Mouse (Mus musculus): ENCODE data around the gene Galnt7.

The Galnt7 gene

DNA sequence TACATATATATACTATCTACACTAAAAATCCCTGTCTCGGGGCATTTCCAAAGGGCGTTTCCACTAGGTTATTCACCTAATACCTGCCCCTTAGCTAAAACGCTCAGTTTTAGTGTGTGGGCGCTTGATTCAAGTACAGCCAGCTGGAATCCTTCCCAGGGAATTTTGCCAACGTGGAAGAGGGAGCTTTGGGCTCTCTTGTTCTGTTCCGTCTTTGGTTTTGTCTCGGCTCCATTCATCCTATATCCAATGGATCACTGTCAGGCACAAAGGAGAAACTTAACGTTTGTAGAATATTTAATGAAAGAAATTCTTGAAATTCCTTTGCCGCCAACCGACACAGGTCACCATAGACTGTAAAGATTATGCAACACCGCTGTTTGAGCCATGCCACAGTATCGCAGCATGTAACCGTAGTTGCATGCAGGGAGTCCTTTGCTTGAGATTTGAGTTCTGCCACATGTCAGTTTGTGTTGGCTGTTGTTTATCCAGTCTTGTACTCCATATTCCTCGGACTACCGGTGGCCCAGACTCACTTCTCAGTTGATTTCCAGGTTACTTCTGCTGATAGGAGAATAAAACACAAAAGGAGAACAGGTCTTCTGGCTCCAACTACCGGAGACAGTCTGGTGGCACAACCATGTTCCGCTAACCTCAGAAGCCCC lies 153.9 kb downstream of the Galnt7 start:
- peak; percentile 65 for DNase-seq (ENCODE audit: low spot score)

DNA sequence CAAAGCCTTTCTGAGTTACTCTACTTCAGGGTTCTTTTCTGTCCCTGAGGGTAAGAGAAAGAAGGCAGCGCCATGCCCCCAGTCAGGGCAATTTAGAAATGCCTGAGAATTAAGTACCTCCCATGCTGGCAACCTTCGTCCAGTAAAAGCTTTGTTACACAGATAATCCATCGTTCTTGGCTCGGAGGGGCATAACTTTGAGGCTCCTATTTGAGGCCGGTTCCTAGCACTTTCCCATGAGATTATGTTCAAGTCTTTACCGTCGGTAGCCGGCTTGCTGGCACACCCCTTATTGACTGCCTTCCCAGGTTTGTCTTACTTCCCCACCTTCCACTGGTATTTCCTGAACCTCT lies 154.4 kb downstream of the Galnt7 start:
- no peak for DNase-seq (ENCODE audit: low spot score)

DNA sequence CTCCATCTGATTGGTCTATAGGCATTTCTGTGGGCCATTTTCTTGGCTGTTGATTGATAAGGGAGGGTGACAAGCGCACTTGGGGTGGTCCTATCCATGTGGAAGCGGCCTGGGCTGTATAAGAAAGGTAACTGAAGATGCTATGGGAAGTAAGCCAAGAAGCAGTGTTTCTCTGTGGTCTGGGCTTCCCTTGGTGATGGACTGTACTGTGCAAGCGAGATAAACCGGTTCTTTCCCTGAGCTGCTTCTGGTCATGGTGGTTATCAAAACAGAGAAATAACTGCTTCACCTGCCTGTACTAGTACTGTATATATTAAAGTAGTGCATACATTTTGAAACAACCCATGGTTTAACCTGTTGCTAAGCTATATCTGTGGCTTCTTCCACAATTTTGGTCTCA lies 161.0 kb downstream of the Galnt7 start:
- DNase-seq (ENCODE audit: low spot score) = no peak

- no peak for DNase-seq (ENCODE audit: low spot score)
Observed at GRCm38 (mm10) chr8:57489896-57490295, 162.9 kb downstream of the Galnt7 start.

- no peak for DNase-seq (ENCODE audit: low spot score)
Observed at GRCm38 (mm10) chr8:57489366-57489765, 163.5 kb downstream of the Galnt7 start.

- peak; percentile 69 for DNase-seq (ENCODE audit: low spot score)
Observed at GRCm38 (mm10) chr8:57488312-57488765, 164.5 kb downstream of the Galnt7 start.

DNA sequence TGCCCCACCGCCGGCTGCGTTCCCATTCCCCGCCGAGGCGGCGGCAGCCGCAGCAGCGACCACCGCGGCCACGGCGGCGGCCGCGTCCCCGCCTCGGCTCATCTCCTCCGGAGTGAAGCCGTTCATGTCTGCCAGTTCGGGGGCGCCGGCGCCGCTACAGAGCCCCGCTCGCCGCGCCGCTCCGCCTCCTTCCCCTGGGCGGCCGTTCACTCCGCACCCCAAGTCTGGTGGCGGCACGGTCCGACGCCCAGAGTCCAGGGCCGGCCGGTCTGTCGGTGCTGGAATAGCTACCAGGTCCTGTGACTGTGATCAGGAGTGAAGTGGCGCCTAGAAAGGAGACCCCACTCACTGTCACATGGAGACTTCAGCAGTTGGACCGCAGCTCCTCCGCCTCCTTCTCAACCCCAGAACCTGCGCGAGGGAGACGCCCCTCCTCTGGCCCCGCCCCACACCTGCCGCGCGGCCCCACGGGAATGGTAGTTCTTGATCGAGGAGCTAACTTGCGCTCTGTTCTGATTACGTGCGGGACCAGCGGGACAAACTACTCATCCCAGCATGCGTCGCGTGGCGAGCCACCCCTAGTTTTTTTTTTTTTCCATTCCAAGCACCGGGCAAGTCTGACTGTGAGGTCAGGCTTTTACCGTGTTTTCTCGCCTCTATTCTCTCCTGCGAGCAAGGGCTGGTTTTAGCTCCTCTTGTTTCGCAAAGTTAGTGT lies 165.2 kb downstream of the Galnt7 start, which contains the start of gene Sap30:
Sap30 (minus strand) TSS at position 420 of the 715 bp plus-strand sequence.
- DNase-seq (ENCODE audit: low spot score) = peak; percentile 98

- DNase-seq (ENCODE audit: low spot score) = peak; percentile 39
Observed at GRCm38 (mm10) chr8:57486491-57487440, 166.1 kb downstream of the Galnt7 start.

- no peak for DNase-seq (ENCODE audit: low spot score)
Observed at GRCm38 (mm10) chr8:57480606-57481005, 172.2 kb downstream of the Galnt7 start.

DNA sequence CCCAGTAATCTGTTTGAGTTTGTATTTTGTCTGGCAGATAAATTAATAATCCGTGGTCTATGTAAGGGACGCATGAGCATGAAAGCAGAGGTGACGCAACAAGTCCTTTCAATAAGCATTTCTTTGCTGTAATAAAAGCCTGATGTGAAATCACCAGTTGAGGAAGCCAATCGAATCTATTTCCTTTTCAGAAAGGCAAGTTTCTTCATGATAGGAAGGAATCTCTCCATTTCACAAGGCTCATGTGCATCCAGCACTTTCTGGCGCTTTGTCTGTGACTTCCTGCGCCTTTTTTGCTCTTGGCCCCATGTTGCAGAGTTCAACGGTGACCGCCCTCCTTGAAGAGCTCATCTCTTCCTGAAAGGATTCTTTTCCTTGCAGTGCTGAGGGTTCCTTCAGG lies 173.1 kb downstream of the Galnt7 start:
- DNase-seq (ENCODE audit: low spot score) = no peak

- no peak for DNase-seq (ENCODE audit: low spot score)
Observed at GRCm38 (mm10) chr8:57478406-57478805, 174.4 kb downstream of the Galnt7 start.
